Mouse (Mus musculus): ENCODE results near the gene Olfr1509. TPM values are rescaled to one million over a fixed set of nuclear protein-coding genes. Genes with fewer than 3 reads are reported as not detected.
"Not testable (repeated sequence)": the region's sequence is repeated elsewhere in the genome, so short reads cannot be mapped to it uniquely, and the experiment has no call there.

Olfr1509 gene
- not detected in 2 replicates for polyA plus RNA-seq (2016; fragmentation: Nextera tagmentation; extraction: Ambion mirVana)

GRCm38 (mm10) chr14:52442690-52443089 lies at the start of gene Olfr1509:
Gene Olfr1509 (plus strand): TSS chr14:52442990.
- H3K4me3 ChIP-seq, result no peak within 1 kb of the TSS
- no peaks in the 10 kb centered on the region for H3K4me1 ChIP-seq (replicated peaks)
- H3K9ac ChIP-seq, result no peak within 1 kb of the TSS
- H3K4me2 ChIP-seq, result no peak within 1 kb of the TSS
- no peaks in the 10 kb centered on the region for H3K27me3 ChIP-seq (replicated peaks)
- H3K27ac ChIP-seq (ENCODE audit: poor library complexity, severe bottlenecking), result no peak within 1 kb of the TSS
- H3K9me3 ChIP-seq (replicated peaks), result no peaks in the 10 kb centered on the region; the same call in 1 of the 2 replicates
- ATAC-seq (ENCODE audit: insufficient number of reproducible peaks, low FRiP score), result no peak
- no peaks in the 10 kb centered on the region for H3K36me3 ChIP-seq

GRCm38 (mm10) chr14:52397279-52397678 lies 45.5 kb upstream of the Olfr1509 start, which contains the start of gene Olfr1511:
Gene Olfr1511 (minus strand): TSS chr14:52397379.
- Histone ChIP-seq H3K27ac (ENCODE audit: poor library complexity, severe bottlenecking) (no peak within 1 kb of the TSS), H3K36me3 (no peaks in the 10 kb centered on the region), H3K27me3 (replicated peaks) (no peaks in the 10 kb centered on the region), H3K4me3 (no peak within 1 kb of the TSS), H3K9ac (no peak within 1 kb of the TSS), H3K9me3 (replicated peaks) (0 out of 2 replicates have a peak, but pooled peaks cover 2% of the 10 kb centered on the region), H3K4me1 (replicated peaks) (no peaks in the 10 kb centered on the region), H3K4me2 (no peak within 1 kb of the TSS)
- 70% methylated on average over 4 of the region's 4 CpGs for WGBS
- ATAC-seq (ENCODE audit: insufficient number of reproducible peaks, low FRiP score), result no peak

GRCm38 (mm10) chr14:52410142-52410919 lies 32.5 kb upstream of the Olfr1509 start:
- H3K9me3 ChIP-seq (replicated peaks); H3K4me3 ChIP-seq; H3K4me2 ChIP-seq; H3K27ac ChIP-seq (ENCODE audit: poor library complexity, severe bottlenecking); H3K9ac ChIP-seq; H3K4me1 ChIP-seq (replicated peaks); H3K36me3 ChIP-seq; H3K27me3 ChIP-seq (replicated peaks): not testable (repeated sequence)
- 0 out of 2 replicates have a peak, but pooled peaks have one; percentile 48 for ATAC-seq (ENCODE audit: insufficient number of reproducible peaks, low FRiP score)
- 69% methylated on average over 8 of the region's 10 CpGs for WGBS

- no peak within 1 kb of the TSS for H3K9ac ChIP-seq
- no peak within 1 kb of the TSS for H3K4me3 ChIP-seq
- H3K27me3 ChIP-seq (replicated peaks), result no peaks in the 10 kb centered on the region
- H3K4me2 ChIP-seq, result no peak within 1 kb of the TSS
- WGBS, result 81% methylated on average over 3 of the region's 3 CpGs
- H3K36me3 ChIP-seq, result no peaks in the 10 kb centered on the region
- no peaks in the 10 kb centered on the region for H3K9me3 ChIP-seq (replicated peaks)
- H3K27ac ChIP-seq (ENCODE audit: poor library complexity, severe bottlenecking), result no peak within 1 kb of the TSS
- H3K4me1 ChIP-seq (replicated peaks), result no peaks in the 10 kb centered on the region
- ATAC-seq (ENCODE audit: insufficient number of reproducible peaks, low FRiP score), result no peak
These were observed 28.5 kb upstream of the Olfr1509 start, which contains the start of gene Olfr1510 for GRCm38 (mm10) chr14:52414273-52414672. Gene Olfr1510 (minus strand): TSS chr14:52414373.

GRCm38 (mm10) chr14:52427686-52428085 lies 15.1 kb upstream of the Olfr1509 start:
- no peak overlapping the region for H3K4me3 ChIP-seq
- H3K9ac ChIP-seq, result no peak overlapping the region
- no peak overlapping the region for H3K4me2 ChIP-seq
- H3K9me3 ChIP-seq (replicated peaks), result 0 out of 2 replicates have a peak, but pooled peaks cover 2% of the 10 kb centered on the region
- H3K4me1 ChIP-seq (replicated peaks), result no peaks in the 10 kb centered on the region
- ATAC-seq (ENCODE audit: insufficient number of reproducible peaks, low FRiP score), result no peak
- H3K27me3 ChIP-seq (replicated peaks), result no peaks in the 10 kb centered on the region
- WGBS, result 83% methylated on average over 1 of the region's 1 CpGs
- no peak overlapping the region for H3K27ac ChIP-seq (ENCODE audit: poor library complexity, severe bottlenecking)
- no peaks in the 10 kb centered on the region for H3K36me3 ChIP-seq

GRCm38 (mm10) chr14:52451138-52451537 lies 8.3 kb downstream of the Olfr1509 start:
- H3K9me3 ChIP-seq (replicated peaks), result peaks cover 7% of the 10 kb centered on the region; the same call in 1 of the 2 replicates
- H3K27ac ChIP-seq (ENCODE audit: poor library complexity, severe bottlenecking), result no peak overlapping the region
- no peaks in the 10 kb centered on the region for H3K36me3 ChIP-seq
- no peak overlapping the region for H3K4me2 ChIP-seq
- WGBS, result 77% methylated on average over 8 of the region's 8 CpGs
- H3K4me3 ChIP-seq, result no peak overlapping the region
- ATAC-seq (ENCODE audit: insufficient number of reproducible peaks, low FRiP score), result no peak
- no peaks in the 10 kb centered on the region for H3K4me1 ChIP-seq (replicated peaks)
- H3K27me3 ChIP-seq (replicated peaks), result no peaks in the 10 kb centered on the region
- H3K9ac ChIP-seq, result no peak overlapping the region

GRCm38 (mm10) chr14:52461928-52462327 lies 19.1 kb downstream of the Olfr1509 start:
- Histone ChIP-seq H3K4me2 (no peak overlapping the region), H3K4me1 (replicated peaks) (no peaks in the 10 kb centered on the region), H3K4me3 (no peak overlapping the region), H3K36me3 (no peaks in the 10 kb centered on the region), H3K27me3 (replicated peaks) (no peaks in the 10 kb centered on the region), H3K27ac (ENCODE audit: poor library complexity, severe bottlenecking) (no peak overlapping the region), H3K9me3 (replicated peaks) (peaks cover 3% of the 10 kb centered on the region; the same call in 1 of the 2 replicates), H3K9ac (no peak overlapping the region)
- ATAC-seq (ENCODE audit: insufficient number of reproducible peaks, low FRiP score), result no peak

GRCm38 (mm10) chr14:52465738-52466137 lies 22.9 kb downstream of the Olfr1509 start:
- Histone ChIP-seq H3K4me2 (no peak overlapping the region), H3K27me3 (replicated peaks) (no peaks in the 10 kb centered on the region), H3K9ac (no peak overlapping the region), H3K27ac (ENCODE audit: poor library complexity, severe bottlenecking) (no peak overlapping the region), H3K4me1 (replicated peaks) (no peaks in the 10 kb centered on the region), H3K36me3 (no peaks in the 10 kb centered on the region), H3K9me3 (replicated peaks) (peaks cover 3% of the 10 kb centered on the region; the same call in 1 of the 2 replicates), H3K4me3 (no peak overlapping the region)
- no peak for ATAC-seq (ENCODE audit: insufficient number of reproducible peaks, low FRiP score)
- 83% methylated on average over 1 of the region's 1 CpGs for WGBS

GRCm38 (mm10) chr14:52467395-52467794 lies 24.6 kb downstream of the Olfr1509 start, which contains the start of gene Olfr1508:
Gene Olfr1508 (minus strand): TSS chr14:52467495.
- Histone ChIP-seq H3K27ac (ENCODE audit: poor library complexity, severe bottlenecking) (no peak within 1 kb of the TSS), H3K9ac (no peak within 1 kb of the TSS), H3K9me3 (replicated peaks) (peaks cover 3% of the 10 kb centered on the region; the same call in 1 of the 2 replicates), H3K4me2 (no peak within 1 kb of the TSS), H3K4me1 (replicated peaks) (no peaks in the 10 kb centered on the region), H3K4me3 (no peak within 1 kb of the TSS), H3K36me3 (no peaks in the 10 kb centered on the region), H3K27me3 (replicated peaks) (no peaks in the 10 kb centered on the region)
- WGBS, result 55% methylated on average over 2 of the region's 2 CpGs
- ATAC-seq (ENCODE audit: insufficient number of reproducible peaks, low FRiP score), result no peak

- Histone ChIP-seq H3K9ac (no peak within 1 kb of the TSS), H3K27me3 (replicated peaks) (no peaks in the 10 kb centered on the region), H3K4me2 (no peak within 1 kb of the TSS), H3K4me1 (replicated peaks) (no peaks in the 10 kb centered on the region), H3K36me3 (no peaks in the 10 kb centered on the region), H3K9me3 (replicated peaks) (no peaks in the 10 kb centered on the region), H3K27ac (ENCODE audit: poor library complexity, severe bottlenecking) (no peak within 1 kb of the TSS), H3K4me3 (no peak within 1 kb of the TSS)
- WGBS, result 76% methylated on average over 4 of the region's 4 CpGs
- no peak for ATAC-seq (ENCODE audit: insufficient number of reproducible peaks, low FRiP score)
These were observed 52.7 kb downstream of the Olfr1509 start, which contains the start of gene Olfr1507 for GRCm38 (mm10) chr14:52495516-52495915. Gene Olfr1507 (minus strand): TSS chr14:52495749.

All from heart, embryonic 12.5 days (tissue).